ENCODE assay signal across 23 mouse cellular contexts in genomic region chr7:144807976-144808577, GRCm38 (mm10). TPM values are rescaled to one million over a fixed set of nuclear protein-coding genes. Genes with fewer than 3 reads are reported as not detected.
DNase-seq lines count a peak whose midpoint lies in the region; ATAC-seq and TF ChIP-seq lines count a peak whose summit lies in the region.
"Had no signal": no experiment of that assay in that cellular context is flagged by ENCODE, and none has a peak within 500 bp of the region (broad histone marks: within the 10 kb centered on the region; RNA-seq: fewer than 3 reads in every experiment).

No protein-coding gene starts in this region.

- no peak overlapping the region for H3K27ac ChIP-seq in heart, embryonic 11.5 days (ENCODE audit: low read depth, low read length)
- H3K27ac ChIP-seq in heart, embryonic 10.5 days: no peak overlapping the region
- H3K27ac ChIP-seq in intestine, postnatal 0 days (ENCODE audit: low read depth, low read length): no peak overlapping the region
- peak overlapping the region; percentile 48 for H3K27ac ChIP-seq in liver, embryonic 15.5 days (replicated peaks)
- no peak overlapping the region for H3K27ac ChIP-seq in forebrain, embryonic 13.5 days
- H3K27ac ChIP-seq: hindbrain, embryonic 12.5 days; kidney, postnatal 0 days; midbrain, embryonic 13.5 days had no signal

- H3K9ac ChIP-seq in heart, embryonic 11.5 days (ENCODE audit: low read depth, low read length): no peak overlapping the region
- no peak overlapping the region for H3K9ac ChIP-seq in intestine, postnatal 0 days (ENCODE audit: low read depth, low read length)
- H3K9ac ChIP-seq in liver, embryonic 15.5 days: no peak overlapping the region
- H3K9ac ChIP-seq in forebrain, embryonic 13.5 days: no peak overlapping the region
- H3K9ac ChIP-seq: hindbrain, embryonic 12.5 days; midbrain, embryonic 13.5 days had no signal

- 0 out of 2 replicates have a peak, but pooled peaks cover 2% of the 10 kb centered on the region for H3K27me3 ChIP-seq in heart, embryonic 11.5 days (ENCODE audit: control insufficient read depth, insufficient read depth, low read length)
- peaks cover 34% of the 10 kb centered on the region for H3K27me3 ChIP-seq in heart, embryonic 10.5 days (ENCODE audit: insufficient read depth, poor library complexity, severe bottlenecking)
- H3K27me3 ChIP-seq in intestine, postnatal 0 days (replicated peaks; ENCODE audit: control insufficient read depth, insufficient read depth, low read length): no peaks in the 10 kb centered on the region
- peaks cover 17% of the 10 kb centered on the region for H3K27me3 ChIP-seq in liver, embryonic 15.5 days
- 0 out of 2 replicates have a peak, but pooled peaks cover 4% of the 10 kb centered on the region for H3K27me3 ChIP-seq in forebrain, embryonic 13.5 days
- H3K27me3 ChIP-seq: midbrain, embryonic 13.5 days had no signal

- H3K9me3 ChIP-seq in heart, embryonic 11.5 days (replicated peaks; ENCODE audit: control insufficient read depth, low read length): no peaks in the 10 kb centered on the region
- no peaks in the 10 kb centered on the region for H3K9me3 ChIP-seq in heart, embryonic 10.5 days
- no peaks in the 10 kb centered on the region for H3K9me3 ChIP-seq in intestine, postnatal 0 days (ENCODE audit: control insufficient read depth)
- H3K9me3 ChIP-seq in liver, embryonic 15.5 days (replicated peaks): no peaks in the 10 kb centered on the region
- H3K9me3 ChIP-seq in forebrain, embryonic 13.5 days (replicated peaks): no peaks in the 10 kb centered on the region
- H3K9me3 ChIP-seq: hindbrain, embryonic 12.5 days; midbrain, embryonic 13.5 days had no signal

- H3K36me3 ChIP-seq in heart, embryonic 11.5 days (ENCODE audit: control insufficient read depth, insufficient read depth, low read length): no peaks in the 10 kb centered on the region
- no peaks in the 10 kb centered on the region for H3K36me3 ChIP-seq in heart, embryonic 10.5 days
- no peaks in the 10 kb centered on the region for H3K36me3 ChIP-seq in intestine, postnatal 0 days (ENCODE audit: control insufficient read depth, insufficient read depth)
- no peaks in the 10 kb centered on the region for H3K36me3 ChIP-seq in liver, embryonic 15.5 days (replicated peaks)
- H3K36me3 ChIP-seq in forebrain, embryonic 13.5 days (ENCODE audit: poor library complexity, severe bottlenecking): no peaks in the 10 kb centered on the region
- H3K36me3 ChIP-seq: hindbrain, embryonic 12.5 days; midbrain, embryonic 13.5 days had no signal

- no peak for DNase-seq in heart, embryonic 10.5 days (ENCODE audit: low spot score)
- no peak for DNase-seq in cerebellum, adult 9-11 months
- DNase-seq in cerebellum, adult 9-10 months: no peak
- DNase-seq: adrenal gland, postnatal 36 days; cerebellum, adult 11 months; cerebellum, postnatal 25 days; gastrocnemius, postnatal 14 days; heart, adult 18-20 months; kidney, adult 2 months; lung, adult 18-20 months; lung, postnatal 10 days; thymus, postnatal 25 days had no signal

- WGBS in heart, embryonic 11.5 days (ENCODE audit: insufficient replicate concordance): 52% methylated on average over 4 of the region's 4 CpGs
- 54% methylated on average over 4 of the region's 4 CpGs for WGBS in heart, embryonic 10.5 days
- WGBS in intestine, postnatal 0 days: 52% methylated on average over 4 of the region's 4 CpGs
- WGBS in liver, embryonic 15.5 days (ENCODE audit: insufficient replicate concordance): 33% methylated on average over 4 of the region's 4 CpGs
- 71% methylated on average over 4 of the region's 4 CpGs for WGBS in forebrain, embryonic 13.5 days

- peaks cover 7% of the 10 kb centered on the region; the same call in 1 of the 2 replicates for H3K4me1 ChIP-seq in heart, embryonic 11.5 days (ENCODE audit: control insufficient read depth, insufficient read depth, low read length)
- H3K4me1 ChIP-seq in heart, embryonic 10.5 days: peaks cover 26% of the 10 kb centered on the region
- H3K4me1 ChIP-seq in intestine, postnatal 0 days (replicated peaks; ENCODE audit: control insufficient read depth, insufficient read depth, low read length): no peaks in the 10 kb centered on the region
- H3K4me1 ChIP-seq in liver, embryonic 15.5 days (replicated peaks): peaks cover 35% of the 10 kb centered on the region
- no peaks in the 10 kb centered on the region for H3K4me1 ChIP-seq in forebrain, embryonic 13.5 days
- H3K4me1 ChIP-seq: midbrain, embryonic 13.5 days had no signal

- peak; percentile 42; the same call in 1 of the 2 replicates for ATAC-seq in heart, embryonic 11.5 days (replicated peaks; ENCODE audit: insufficient number of reproducible peaks, low FRiP score, low TSS enrichment)
- ATAC-seq in intestine, postnatal 0 days: 0 out of 2 replicates have a peak, but pooled peaks have one; percentile 23
- ATAC-seq in liver, embryonic 15.5 days (ENCODE audit: insufficient read depth): peak; percentile 87
- ATAC-seq in forebrain, embryonic 13.5 days: no peak
- ATAC-seq: forebrain, embryonic 16.5 days; midbrain, embryonic 13.5 days had no signal

- H3K4me3 ChIP-seq in heart, embryonic 11.5 days (ENCODE audit: low read depth, low read length): no peak overlapping the region
- H3K4me3 ChIP-seq in heart, embryonic 10.5 days: no peak overlapping the region
- no peak overlapping the region for H3K4me3 ChIP-seq in intestine, postnatal 0 days (ENCODE audit: low read depth, low read length)
- no peak overlapping the region for H3K4me3 ChIP-seq in liver, embryonic 15.5 days (replicated peaks)
- no peak overlapping the region for H3K4me3 ChIP-seq in forebrain, embryonic 13.5 days
- H3K4me3 ChIP-seq: hindbrain, embryonic 12.5 days; midbrain, embryonic 13.5 days had no signal

- H3K4me2 ChIP-seq in heart, embryonic 11.5 days: no peak overlapping the region
- no peak overlapping the region for H3K4me2 ChIP-seq in intestine, postnatal 0 days (replicated peaks; ENCODE audit: low read depth)
- peak overlapping the region; percentile 30; the same call in 1 of the 2 replicates for H3K4me2 ChIP-seq in liver, embryonic 15.5 days
- no peak overlapping the region for H3K4me2 ChIP-seq in forebrain, embryonic 13.5 days
- H3K4me2 ChIP-seq: hindbrain, embryonic 12.5 days; midbrain, embryonic 13.5 days had no signal

- TF ChIP-seq CTCF in intestine, postnatal 0 days (IDR thresholded peaks at IDR 0.05; ENCODE audit: low read depth): no peak

RNA-seq across cellular contexts. Expression of gene Fgf3, which starts 29.8 kb away (rescaled TPM):
- 0.19 TPM in 1 of 2 replicates, not detected in the other for polyA plus RNA-seq in heart, embryonic 11.5 days (2014; fragmentation: Nextera tagmentation; extraction: Ambion mirVana)
- polyA plus RNA-seq in heart, embryonic 10.5 days (2016; fragmentation: Nextera tagmentation; extraction: Ambion mirVana): 0.07 and 0.88 TPM in 2 replicates
- polyA plus RNA-seq in intestine, postnatal 0 days (2015; fragmentation: Nextera tagmentation; extraction: Ambion mirVana): not detected in 2 replicates
- 0.06 TPM in 1 of 2 replicates, not detected in the other for polyA plus RNA-seq in liver, embryonic 15.5 days (2015; fragmentation: Nextera tagmentation; extraction: Ambion mirVana)
- 2.0 and 2.3 TPM in 2 replicates for polyA plus RNA-seq in forebrain, embryonic 13.5 days (2015; fragmentation: Nextera tagmentation; extraction: Ambion mirVana)
- polyA plus RNA-seq: heart, embryonic 14.5 days; kidney, adult 2 months; limb, embryonic 11.5 days; testis, adult 2 months had no signal

RNA-seq across cellular contexts. Expression of gene Fgf4, which starts 39.1 kb away (rescaled TPM):
- polyA plus RNA-seq in heart, embryonic 11.5 days (2014; fragmentation: Nextera tagmentation; extraction: Ambion mirVana): not detected in 2 replicates
- polyA plus RNA-seq in heart, embryonic 10.5 days (2016; fragmentation: Nextera tagmentation; extraction: Ambion mirVana): 0.34 TPM in 1 of 2 replicates, not detected in the other
- polyA plus RNA-seq in intestine, postnatal 0 days (2015; fragmentation: Nextera tagmentation; extraction: Ambion mirVana): not detected in 2 replicates
- polyA plus RNA-seq in liver, embryonic 15.5 days (2015; fragmentation: Nextera tagmentation; extraction: Ambion mirVana): not detected in 2 replicates
- not detected in 2 replicates for polyA plus RNA-seq in forebrain, embryonic 13.5 days (2015; fragmentation: Nextera tagmentation; extraction: Ambion mirVana)
- polyA plus RNA-seq: forebrain, embryonic 16.5 days; heart, embryonic 14.5 days; kidney, adult 2 months; kidney, postnatal 0 days; midbrain, embryonic 13.5 days; testis, adult 2 months had no signal

RNA-seq across cellular contexts. Expression of gene Ano1, which starts 56.3 kb away (rescaled TPM):
- 14.3 TPM in 2 replicates for polyA plus RNA-seq in heart, embryonic 11.5 days (2014; fragmentation: Nextera tagmentation; extraction: Ambion mirVana)
- polyA plus RNA-seq in heart, embryonic 10.5 days (2016; fragmentation: Nextera tagmentation; extraction: Ambion mirVana): 18.1 and 18.3 TPM in 2 replicates
- polyA plus RNA-seq in intestine, postnatal 0 days (2015; fragmentation: Nextera tagmentation; extraction: Ambion mirVana): 9.0 and 9.3 TPM in 2 replicates
- 1.4 and 1.5 TPM in 2 replicates for polyA plus RNA-seq in liver, embryonic 15.5 days (2015; fragmentation: Nextera tagmentation; extraction: Ambion mirVana)
- 12.3 and 14.3 TPM in 2 replicates for polyA plus RNA-seq in forebrain, embryonic 13.5 days (2015; fragmentation: Nextera tagmentation; extraction: Ambion mirVana)
